Mouse (Mus musculus) kidney, postnatal 4 days (tissue): ENCODE measurements around the gene Vamp3.
A peak's percentile ranks its signal among the peaks of the same experiment; 100 is the strongest.
"Not testable (repeated sequence)": the region's sequence is repeated elsewhere in the genome, so short reads cannot be mapped to it uniquely, and the experiment has no call there.

Experiments used
- DNase-seq, 2 experiments: peaks; one replicate each; pipeline ENCODE4 v3.0.0; 2021; ENCODE audit warnings: mixed read lengths in 2 of 2

The Vamp3 gene

GRCm38 (mm10) chr4:151044037-151044943 lies 13.5 kb downstream of the Vamp3 start, which contains the start of gene Per3:
TSS of gene Per3 (minus strand) at chr4:151044665.
- peak; percentile 99 for DNase-seq

- peak; percentile 18 to 40 for DNase-seq
Measured at GRCm38 (mm10) chr4:151043281-151043680, 14.5 kb downstream of the Vamp3 start.

GRCm38 (mm10) chr4:151041506-151041905 lies 16.3 kb downstream of the Vamp3 start:
- DNase-seq: no peak

- DNase-seq: no peak
Measured at GRCm38 (mm10) chr4:151037800-151038199, 20.0 kb downstream of the Vamp3 start.

- no peak for DNase-seq
Measured at GRCm38 (mm10) chr4:151036521-151036920, 21.2 kb downstream of the Vamp3 start.

GRCm38 (mm10) chr4:151027001-151027400 lies 30.8 kb downstream of the Vamp3 start:
- peak; percentile 47 to 53 for DNase-seq

- no peak for DNase-seq
Measured at GRCm38 (mm10) chr4:151024152-151024551, 33.6 kb downstream of the Vamp3 start.

- DNase-seq: not testable (repeated sequence)
Measured at GRCm38 (mm10) chr4:151017356-151017755, 40.4 kb downstream of the Vamp3 start.

GRCm38 (mm10) chr4:151015946-151016345 lies 41.8 kb downstream of the Vamp3 start:
- DNase-seq: no peak

- DNase-seq: no peak
Measured at GRCm38 (mm10) chr4:151010316-151010715, 47.4 kb downstream of the Vamp3 start.

- peak; percentile 78 to 79 for DNase-seq
Measured at GRCm38 (mm10) chr4:151006945-151007344, 50.8 kb downstream of the Vamp3 start.

- no peak for DNase-seq
Measured at GRCm38 (mm10) chr4:151005656-151006318, 52.0 kb downstream of the Vamp3 start.

- no peak for DNase-seq
Measured at GRCm38 (mm10) chr4:151001397-151001796, 56.4 kb downstream of the Vamp3 start.

- DNase-seq: no peak
Measured at GRCm38 (mm10) chr4:150998626-150999025, 59.1 kb downstream of the Vamp3 start.
